Mouse (Mus musculus): Measurements from ENCODE around the gene Cog7. TPM values are rescaled to one million over a fixed set of nuclear protein-coding genes. Genes with fewer than 3 reads are reported as not detected.
A peak's percentile ranks its signal among the peaks of the same experiment; 100 is the strongest.

Gene Cog7
- polyA plus RNA-seq, 1 experiment from 2014 or later = 9.6 TPM

GRCm38 (mm10) chr7:122012370-122012769, 30.9 kb upstream of the Cog7 start:
- 92% methylated on average over 4 of the region's 4 CpGs for WGBS (ENCODE audit: insufficient replicate concordance)
- peaks cover 29% of the 10 kb centered on the region for H3K4me1 ChIP-seq (ENCODE audit: control insufficient read depth, low read depth, low read length)

GRCm38 (mm10) chr7:122000396-122000795, 18.9 kb upstream of the Cog7 start:
- peak; percentile 32 for ATAC-seq (ENCODE audit: low read depth)
- H3K9me3 ChIP-seq (replicated peaks; ENCODE audit: control insufficient read depth, low read length) = no peaks in the 10 kb centered on the region
- no peak overlapping the region for H3K4me2 ChIP-seq (ENCODE audit: low read depth, low read length)
- H3K4me1 ChIP-seq (ENCODE audit: control insufficient read depth, low read depth, low read length) = no peaks in the 10 kb centered on the region
- no peak overlapping the region for H3K27ac ChIP-seq (ENCODE audit: low read length)
- H3K4me3 ChIP-seq (ENCODE audit: low read depth, low read length) = no peak overlapping the region
- 73% methylated on average over 8 of the region's 8 CpGs for WGBS (ENCODE audit: insufficient replicate concordance)
- H3K36me3 ChIP-seq (ENCODE audit: control insufficient read depth, insufficient read depth) = peaks cover 36% of the 10 kb centered on the region
- H3K27me3 ChIP-seq (ENCODE audit: control insufficient read depth, insufficient read depth, low read depth, low read length) = no peaks in the 10 kb centered on the region
- H3K9ac ChIP-seq (ENCODE audit: low read depth, low read length) = no peak overlapping the region

More at GRCm38 (mm10) chr7:122012370-122012769, 30.9 kb upstream of the Cog7 start:
- Histone ChIP-seq H3K4me3 (ENCODE audit: low read depth, low read length) (no peak overlapping the region), H3K27me3 (ENCODE audit: control insufficient read depth, insufficient read depth, low read depth, low read length) (no peaks in the 10 kb centered on the region), H3K27ac (ENCODE audit: low read length) (no peak overlapping the region), H3K4me2 (ENCODE audit: low read depth, low read length) (no peak overlapping the region), H3K36me3 (ENCODE audit: control insufficient read depth, insufficient read depth) (peaks cover 12% of the 10 kb centered on the region), H3K9me3 (replicated peaks; ENCODE audit: control insufficient read depth, low read length) (no peaks in the 10 kb centered on the region), H3K9ac (ENCODE audit: low read depth, low read length) (no peak overlapping the region)
- ATAC-seq (ENCODE audit: low read depth) = no peak

DNA sequence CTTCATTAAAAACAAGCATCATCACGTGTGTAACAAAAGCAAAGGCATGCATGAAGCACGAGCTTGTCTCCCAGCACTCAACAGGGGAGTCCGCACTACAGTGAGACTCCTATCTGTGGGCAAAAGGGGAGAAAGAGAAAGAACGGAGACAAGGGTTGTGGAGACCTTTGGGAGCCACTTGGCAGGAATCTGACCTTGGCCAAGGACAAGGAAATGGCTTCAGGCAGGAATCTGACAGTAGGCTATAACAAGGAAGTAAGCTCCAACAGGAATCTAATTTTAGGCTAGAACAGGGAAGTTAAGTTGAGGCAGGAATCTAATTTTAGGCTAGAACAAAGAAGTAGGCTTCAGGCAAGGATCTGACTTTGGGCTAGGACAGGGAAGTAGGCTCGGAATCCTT, 14.4 kb upstream of the Cog7 start:
- H3K4me2 ChIP-seq (ENCODE audit: low read depth, low read length) = no peak overlapping the region
- H3K4me3 ChIP-seq (ENCODE audit: low read depth, low read length) = no peak overlapping the region
- no peaks in the 10 kb centered on the region for H3K9me3 ChIP-seq (replicated peaks; ENCODE audit: control insufficient read depth, low read length)
- H3K4me1 ChIP-seq (ENCODE audit: control insufficient read depth, low read depth, low read length) = no peaks in the 10 kb centered on the region
- H3K27me3 ChIP-seq (ENCODE audit: control insufficient read depth, insufficient read depth, low read depth, low read length) = no peaks in the 10 kb centered on the region
- WGBS (ENCODE audit: insufficient replicate concordance) = 75% methylated on average over 5 of the region's 5 CpGs
- H3K27ac ChIP-seq (ENCODE audit: low read length) = no peak overlapping the region
- ATAC-seq (ENCODE audit: low read depth) = no peak
- H3K36me3 ChIP-seq (ENCODE audit: control insufficient read depth, insufficient read depth) = peaks cover 33% of the 10 kb centered on the region
- H3K9ac ChIP-seq (ENCODE audit: low read depth, low read length) = no peak overlapping the region

GRCm38 (mm10) chr7:121975031-121975430, 6.5 kb downstream of the Cog7 start:
- no peak for ATAC-seq (ENCODE audit: low read depth)
- H3K27me3 ChIP-seq (ENCODE audit: control insufficient read depth, insufficient read depth, low read depth, low read length) = no peaks in the 10 kb centered on the region
- no peaks in the 10 kb centered on the region; the same call in 1 of the 2 replicates for H3K4me1 ChIP-seq (ENCODE audit: control insufficient read depth, low read depth, low read length)
- no peak overlapping the region for H3K9ac ChIP-seq (ENCODE audit: low read depth, low read length)
- no peak overlapping the region for H3K4me3 ChIP-seq (ENCODE audit: low read depth, low read length)
- WGBS (ENCODE audit: insufficient replicate concordance) = 49% methylated on average over 4 of the region's 4 CpGs
- no peak overlapping the region for H3K27ac ChIP-seq (ENCODE audit: low read length)
- no peaks in the 10 kb centered on the region for H3K9me3 ChIP-seq (replicated peaks; ENCODE audit: control insufficient read depth, low read length)
- no peak overlapping the region for H3K4me2 ChIP-seq (ENCODE audit: low read depth, low read length)
- peaks cover 4% of the 10 kb centered on the region for H3K36me3 ChIP-seq (ENCODE audit: control insufficient read depth, insufficient read depth)

DNA sequence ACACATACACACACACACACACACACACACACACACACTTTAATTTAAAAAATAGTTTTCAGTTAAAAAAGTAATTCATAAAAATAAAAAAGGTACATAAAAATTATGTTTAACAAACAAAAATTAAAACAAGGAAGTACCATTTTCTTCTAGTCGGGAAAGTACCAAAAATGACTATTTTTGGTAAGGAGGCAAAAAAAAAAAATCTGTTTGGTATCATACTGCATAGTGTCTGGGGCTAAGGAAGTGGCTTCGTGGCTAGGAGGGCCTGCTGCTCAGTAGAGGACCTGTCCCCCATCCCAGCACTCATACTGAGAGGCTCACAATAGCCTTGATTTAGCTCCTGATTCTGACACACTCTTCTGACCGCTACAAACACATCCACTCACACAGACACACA, 9.8 kb downstream of the Cog7 start:
- 55% methylated on average over 3 of the region's 3 CpGs for WGBS (ENCODE audit: insufficient replicate concordance)
- H3K27me3 ChIP-seq (ENCODE audit: control insufficient read depth, insufficient read depth, low read depth, low read length) = no peaks in the 10 kb centered on the region
- H3K4me2 ChIP-seq (ENCODE audit: low read depth, low read length) = no peak overlapping the region
- ATAC-seq (ENCODE audit: low read depth) = no peak
- H3K36me3 ChIP-seq (ENCODE audit: control insufficient read depth, insufficient read depth) = no peaks in the 10 kb centered on the region; the same call in none of the 2 replicates
- H3K9ac ChIP-seq (ENCODE audit: low read depth, low read length) = no peak overlapping the region
- H3K4me1 ChIP-seq (ENCODE audit: control insufficient read depth, low read depth, low read length) = peaks cover 5% of the 10 kb centered on the region
- H3K4me3 ChIP-seq (ENCODE audit: low read depth, low read length) = no peak overlapping the region
- H3K27ac ChIP-seq (ENCODE audit: low read length) = no peak overlapping the region
- no peaks in the 10 kb centered on the region for H3K9me3 ChIP-seq (replicated peaks; ENCODE audit: control insufficient read depth, low read length)

DNA sequence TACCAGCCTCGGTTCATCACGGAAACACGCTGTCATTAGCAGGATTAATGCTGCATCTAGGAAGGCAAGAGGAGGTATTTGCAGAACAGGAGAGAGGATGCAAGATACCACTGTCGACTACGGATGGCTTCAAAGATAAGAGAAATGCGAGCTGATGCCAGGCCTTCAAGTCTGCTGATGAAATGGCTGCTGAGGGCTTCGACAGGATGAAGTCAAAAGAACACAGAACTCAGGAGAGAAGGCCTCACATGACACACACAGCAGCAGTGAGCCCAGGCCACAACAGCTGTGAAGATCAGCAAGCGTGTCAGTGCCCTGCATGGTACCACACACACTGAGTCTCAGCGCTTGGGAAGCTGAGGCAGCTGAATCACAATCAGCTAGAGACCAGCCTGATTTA, 11.3 kb downstream of the Cog7 start:
- peak; percentile 55 for ATAC-seq (ENCODE audit: low read depth)
- no peaks in the 10 kb centered on the region; the same call in none of the 2 replicates for H3K36me3 ChIP-seq (ENCODE audit: control insufficient read depth, insufficient read depth)
- no peak overlapping the region for H3K4me3 ChIP-seq (ENCODE audit: low read depth, low read length)
- no peak overlapping the region for H3K9ac ChIP-seq (ENCODE audit: low read depth, low read length)
- WGBS (ENCODE audit: insufficient replicate concordance) = 44% methylated on average over 9 of the region's 9 CpGs
- peaks cover 8% of the 10 kb centered on the region for H3K4me1 ChIP-seq (ENCODE audit: control insufficient read depth, low read depth, low read length)
- no peaks in the 10 kb centered on the region for H3K27me3 ChIP-seq (ENCODE audit: control insufficient read depth, insufficient read depth, low read depth, low read length)
- H3K4me2 ChIP-seq (ENCODE audit: low read depth, low read length) = no peak overlapping the region
- no peaks in the 10 kb centered on the region for H3K9me3 ChIP-seq (replicated peaks; ENCODE audit: control insufficient read depth, low read length)
- H3K27ac ChIP-seq (ENCODE audit: low read length) = no peak overlapping the region

DNA sequence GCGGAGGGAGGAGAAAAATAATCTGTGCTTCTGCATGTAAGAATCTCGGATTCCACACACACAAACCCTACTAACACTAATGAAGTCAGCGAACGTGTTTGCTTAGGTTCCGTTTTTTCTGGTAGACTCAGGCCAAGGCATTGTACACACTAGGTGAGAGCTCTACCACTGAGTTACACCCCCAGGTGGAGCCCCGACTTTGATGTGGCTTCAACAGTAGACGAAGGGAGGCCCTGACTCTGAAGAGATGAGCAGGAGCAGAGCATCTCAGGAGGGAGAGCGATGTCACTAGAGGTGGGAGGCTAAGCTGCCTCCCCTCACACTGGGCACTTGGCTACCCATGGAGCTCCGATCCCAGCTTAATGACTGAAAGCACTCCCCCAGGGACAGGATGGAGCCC, 12.7 kb downstream of the Cog7 start:
- Histone ChIP-seq H3K36me3 (ENCODE audit: control insufficient read depth, insufficient read depth) (peaks cover 4% of the 10 kb centered on the region), H3K9ac (ENCODE audit: low read depth, low read length) (no peak overlapping the region), H3K4me2 (ENCODE audit: low read depth, low read length) (no peak overlapping the region), H3K4me1 (ENCODE audit: control insufficient read depth, low read depth, low read length) (peaks cover 8% of the 10 kb centered on the region), H3K9me3 (replicated peaks; ENCODE audit: control insufficient read depth, low read length) (no peaks in the 10 kb centered on the region), H3K27me3 (ENCODE audit: control insufficient read depth, insufficient read depth, low read depth, low read length) (no peaks in the 10 kb centered on the region), H3K4me3 (ENCODE audit: low read depth, low read length) (no peak overlapping the region), H3K27ac (ENCODE audit: low read length) (no peak overlapping the region)
- WGBS (ENCODE audit: insufficient replicate concordance) = 76% methylated on average over 9 of the region's 9 CpGs
- no peak for ATAC-seq (ENCODE audit: low read depth)

GRCm38 (mm10) chr7:121968242-121968641, 13.3 kb downstream of the Cog7 start:
- H3K9me3 ChIP-seq (replicated peaks; ENCODE audit: control insufficient read depth, low read length) = no peaks in the 10 kb centered on the region
- peaks cover 8% of the 10 kb centered on the region for H3K4me1 ChIP-seq (ENCODE audit: control insufficient read depth, low read depth, low read length)
- no peaks in the 10 kb centered on the region for H3K27me3 ChIP-seq (ENCODE audit: control insufficient read depth, insufficient read depth, low read depth, low read length)
- peak; percentile 66 for ATAC-seq (ENCODE audit: low read depth)
- no peak overlapping the region for H3K4me2 ChIP-seq (ENCODE audit: low read depth, low read length)
- 21% methylated on average over 8 of the region's 8 CpGs for WGBS (ENCODE audit: insufficient replicate concordance)
- H3K27ac ChIP-seq (ENCODE audit: low read length) = no peak overlapping the region
- H3K4me3 ChIP-seq (ENCODE audit: low read depth, low read length) = no peak overlapping the region
- H3K9ac ChIP-seq (ENCODE audit: low read depth, low read length) = no peak overlapping the region
- peaks cover 4% of the 10 kb centered on the region for H3K36me3 ChIP-seq (ENCODE audit: control insufficient read depth, insufficient read depth)

DNA sequence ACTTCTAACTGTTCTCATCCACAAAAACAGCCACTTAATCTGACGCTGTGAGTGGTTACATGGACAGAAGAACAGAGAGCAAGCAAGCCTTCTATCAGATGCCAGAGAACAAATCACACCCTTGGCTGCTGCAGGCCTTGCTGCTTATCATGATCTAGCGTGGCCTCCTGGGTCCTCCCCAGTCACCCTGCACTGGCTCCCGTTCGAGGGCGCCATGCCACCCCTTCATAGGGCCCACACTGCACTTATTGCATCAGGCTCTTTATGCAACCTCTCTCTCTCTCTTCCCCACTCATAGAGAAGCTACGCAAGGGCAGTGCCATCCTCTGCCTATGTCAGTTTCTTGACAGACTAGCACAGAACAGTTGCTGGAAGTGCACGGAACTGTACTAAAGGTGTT, 15.3 kb downstream of the Cog7 start:
- H3K27me3 ChIP-seq (ENCODE audit: control insufficient read depth, insufficient read depth, low read depth, low read length) = no peaks in the 10 kb centered on the region
- H3K36me3 ChIP-seq (ENCODE audit: control insufficient read depth, insufficient read depth) = peaks cover 13% of the 10 kb centered on the region
- 52% methylated on average over 7 of the region's 7 CpGs for WGBS (ENCODE audit: insufficient replicate concordance)
- H3K9ac ChIP-seq (ENCODE audit: low read depth, low read length) = no peak overlapping the region
- no peak overlapping the region for H3K4me2 ChIP-seq (ENCODE audit: low read depth, low read length)
- H3K9me3 ChIP-seq (replicated peaks; ENCODE audit: control insufficient read depth, low read length) = no peaks in the 10 kb centered on the region
- H3K4me1 ChIP-seq (ENCODE audit: control insufficient read depth, low read depth, low read length) = peaks cover 8% of the 10 kb centered on the region
- peak; percentile 16; the same call in 1 of the 2 replicates for ATAC-seq (ENCODE audit: low read depth)
- H3K27ac ChIP-seq (ENCODE audit: low read length) = no peak overlapping the region
- no peak overlapping the region for H3K4me3 ChIP-seq (ENCODE audit: low read depth, low read length)

Data from liver, embryonic 16.5 days (tissue).